Mouse (Mus musculus) brain, embryonic 14.5 days (tissue): Measurements from ENCODE around the gene Zfp697. TPM values are rescaled to one million over a fixed set of nuclear protein-coding genes. Genes with fewer than 3 reads are reported as not detected.
"Not testable (repeated sequence)": the region's sequence is repeated elsewhere in the genome, so short reads cannot be mapped to it uniquely, and the experiment has no call there.

ENCODE experiments used
- DNase-seq: peaks from one replicate; pipeline ENCODE4 v3.0.0-alpha.2; 2011; ENCODE audit warnings: low read depth
- CTCF ChIP-seq: fragments of 200-500 bp; IDR thresholded peaks from 2 replicates; pipeline ENCODE4 v1.5.1; 2012; ENCODE audit warnings: inconsistent platforms, mild to moderate bottlenecking, moderate library complexity, borderline replicate concordance; ENCODE audit not compliant: insufficient read depth, insufficient read length; ENCODE audit errors: extremely low read depth
- POLR2A ChIP-seq: fragments of 200-500 bp; IDR thresholded peaks from 2 replicates; pipeline ENCODE4 v1.6.1; 2012; ENCODE audit warnings: mild to moderate bottlenecking, inconsistent platforms, borderline replicate concordance; ENCODE audit not compliant: poor library complexity, insufficient read depth, insufficient read length, severe bottlenecking; ENCODE audit errors: extremely low read depth
- polyA plus RNA-seq: library from polyadenylated mRNA; depleted of rRNA; stranded (reverse); fragments of >200 nt; gene quantifications from 2 replicates; pipeline ENCODE4 v1.2.3, GENCODE M21; 2012

Gene Zfp697
- polyA plus RNA-seq, 1 experiment, result 27.2 TPM

- no peak for DNase-seq
- no peak for TF ChIP-seq POLR2A
- TF ChIP-seq CTCF, result no peak
These were observed 52.0 kb downstream of the Zfp697 start for GRCm38 (mm10) chr3:98434088-98434816.

GRCm38 (mm10) chr3:98435030-98435429 lies 52.8 kb downstream of the Zfp697 start:
- TF ChIP-seq CTCF, result no peak
- TF ChIP-seq POLR2A, result no peak
- DNase-seq, result no peak

GRCm38 (mm10) chr3:98442245-98442644 lies 60.0 kb downstream of the Zfp697 start:
- not testable (repeated sequence) for DNase-seq

- DNase-seq, result peak; percentile 9
- TF ChIP-seq CTCF, result peak; percentile 5; the same call in 1 of the 2 replicates
These were observed 61.0 kb downstream of the Zfp697 start for GRCm38 (mm10) chr3:98443149-98443779.

DNA sequence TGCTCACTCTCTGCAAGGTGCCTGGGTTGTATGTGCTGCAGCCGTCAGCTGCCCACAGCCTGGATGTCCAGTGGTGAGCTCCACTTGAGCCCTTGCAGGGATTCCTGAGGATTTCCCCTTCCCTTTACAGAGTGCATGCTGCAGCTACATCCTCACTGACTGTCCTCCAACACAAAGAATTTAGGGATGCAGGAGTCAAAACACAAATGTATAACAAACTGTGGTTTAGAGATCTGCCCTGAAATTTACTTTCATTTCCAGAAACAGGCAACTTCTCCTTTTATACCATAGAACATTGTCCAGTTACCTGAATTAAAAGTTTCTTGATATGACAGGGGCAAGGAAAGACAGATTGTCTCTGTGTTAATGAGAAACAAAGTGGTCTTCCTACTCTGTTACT lies 61.7 kb downstream of the Zfp697 start:
- not testable (repeated sequence) for DNase-seq

GRCm38 (mm10) chr3:98453786-98454185 lies 71.5 kb downstream of the Zfp697 start:
- not testable (repeated sequence) for DNase-seq

DNA sequence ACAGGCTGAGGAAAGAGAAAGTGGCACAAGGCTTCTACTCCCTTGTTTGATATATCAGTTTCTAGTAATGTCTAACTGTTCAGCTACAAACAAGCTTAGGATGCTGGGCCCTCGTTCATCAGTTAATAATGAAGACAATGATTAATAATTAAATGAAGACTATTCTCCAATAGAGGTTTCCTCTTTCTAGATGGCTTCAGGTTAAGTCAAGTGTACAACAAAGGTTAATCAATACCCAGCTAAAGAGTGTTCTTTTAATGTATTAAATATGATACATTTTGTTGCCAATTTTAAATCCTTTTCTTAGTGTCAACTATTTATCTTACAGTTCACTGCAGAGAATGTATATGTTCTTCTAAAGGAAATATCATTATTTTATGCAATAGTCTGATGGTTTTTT lies 74.8 kb downstream of the Zfp697 start, which contains the start of gene Gm4450:
TSS of gene Gm4450 (minus strand) at position 101 of the 400 bp plus-strand sequence.
- not testable (repeated sequence) for DNase-seq

DNA sequence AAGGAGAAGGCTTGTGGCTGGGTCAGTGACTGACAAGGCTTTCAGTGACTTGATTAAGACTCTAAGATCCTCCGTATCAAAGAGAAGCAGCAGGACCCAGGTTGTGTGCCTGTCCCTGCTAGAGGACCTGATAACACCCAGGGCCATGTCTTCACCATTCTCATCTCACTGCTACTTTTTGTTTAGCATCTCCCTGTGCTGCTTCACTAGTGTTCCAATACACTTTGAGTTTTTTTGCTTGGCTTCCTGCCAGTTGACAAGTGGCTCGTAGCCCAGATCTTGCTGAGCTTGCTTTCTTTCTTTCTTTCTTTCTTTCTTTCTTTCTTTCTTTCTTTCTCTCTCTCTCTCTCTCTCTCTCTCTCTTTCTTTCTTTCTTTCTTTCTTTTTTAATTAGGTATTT lies 87.1 kb downstream of the Zfp697 start:
- DNase-seq, result not testable (repeated sequence)

DNA sequence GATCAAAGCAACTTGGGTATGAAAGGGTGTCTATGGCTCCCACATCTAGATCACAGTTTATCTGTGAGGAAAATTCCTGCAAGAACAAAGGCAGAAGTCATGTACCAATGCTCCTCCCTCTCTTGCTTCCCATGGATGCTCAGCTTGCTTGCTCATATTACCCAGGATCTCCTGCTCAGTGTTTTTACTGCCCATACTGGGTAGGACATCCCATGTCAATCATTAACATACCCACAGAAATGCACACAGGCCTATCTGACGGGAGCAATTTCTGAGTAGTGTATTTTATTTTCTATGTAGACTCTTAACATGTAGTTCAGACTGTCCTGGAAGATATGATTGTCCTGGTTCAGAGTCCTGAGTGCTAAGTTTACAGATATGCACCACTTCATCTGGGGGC lies 88.8 kb downstream of the Zfp697 start:
- DNase-seq, result not testable (repeated sequence)

DNA sequence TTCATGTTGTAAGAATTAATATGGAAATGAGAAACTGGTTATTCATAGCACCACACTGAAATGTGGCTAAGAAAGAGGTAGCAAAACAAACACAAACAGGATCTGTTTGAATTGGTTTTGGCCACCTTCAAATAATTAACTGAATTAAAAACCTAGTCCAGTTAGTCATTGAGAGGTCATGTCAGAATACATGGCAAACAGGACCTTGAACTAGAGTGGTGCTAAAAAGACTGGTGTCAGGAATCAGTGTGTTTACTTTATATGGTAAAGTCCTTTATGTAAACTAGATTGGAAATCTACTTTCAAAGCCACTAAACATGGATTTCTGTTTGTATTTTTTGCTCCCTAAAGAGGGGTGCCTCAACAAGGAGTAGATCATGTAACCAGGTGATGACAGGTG lies 89.2 kb downstream of the Zfp697 start:
- DNase-seq, result not testable (repeated sequence)

- not testable (repeated sequence) for DNase-seq
These were observed 111.9 kb downstream of the Zfp697 start for GRCm38 (mm10) chr3:98494184-98494583.

DNA sequence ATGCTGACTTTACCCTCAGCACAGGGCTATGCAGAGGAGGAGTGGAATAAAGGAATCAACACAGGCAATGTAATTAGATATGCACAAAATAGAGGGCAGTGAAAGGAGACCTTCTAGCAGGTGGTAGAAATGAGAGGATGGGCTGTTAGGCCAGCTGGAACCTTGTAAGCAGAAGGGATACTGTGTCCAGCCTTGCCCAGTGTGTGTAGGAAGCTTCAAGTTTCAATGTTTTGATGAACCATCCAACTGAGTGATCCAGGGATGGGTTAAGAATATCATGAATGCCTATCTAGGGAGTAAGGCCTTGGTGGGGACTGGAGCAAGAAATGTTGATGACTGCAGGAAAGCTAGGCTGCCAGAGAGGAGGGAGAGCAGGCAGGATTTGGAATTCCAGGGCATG lies 112.8 kb downstream of the Zfp697 start:
- DNase-seq, result not testable (repeated sequence)

DNA sequence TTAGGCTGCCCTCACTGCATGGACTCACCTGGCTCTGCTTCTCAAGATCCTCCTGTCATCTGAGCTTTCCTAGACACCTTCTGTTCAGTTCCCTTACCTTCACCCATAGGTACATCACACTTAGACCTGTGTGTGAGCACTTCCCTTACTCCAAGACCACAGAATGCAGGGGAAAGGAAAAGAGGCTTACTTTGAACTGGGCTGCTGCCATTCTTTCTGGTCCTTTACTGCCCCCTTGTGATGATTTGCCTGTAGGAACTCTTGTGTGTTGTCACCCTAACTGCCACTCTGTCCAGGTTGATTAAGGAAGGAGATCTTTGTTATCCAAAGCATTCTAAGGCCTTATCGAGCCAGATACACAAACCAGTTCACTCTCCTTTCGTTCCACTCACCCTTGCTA lies 114.5 kb downstream of the Zfp697 start:
- DNase-seq, result not testable (repeated sequence)

DNA sequence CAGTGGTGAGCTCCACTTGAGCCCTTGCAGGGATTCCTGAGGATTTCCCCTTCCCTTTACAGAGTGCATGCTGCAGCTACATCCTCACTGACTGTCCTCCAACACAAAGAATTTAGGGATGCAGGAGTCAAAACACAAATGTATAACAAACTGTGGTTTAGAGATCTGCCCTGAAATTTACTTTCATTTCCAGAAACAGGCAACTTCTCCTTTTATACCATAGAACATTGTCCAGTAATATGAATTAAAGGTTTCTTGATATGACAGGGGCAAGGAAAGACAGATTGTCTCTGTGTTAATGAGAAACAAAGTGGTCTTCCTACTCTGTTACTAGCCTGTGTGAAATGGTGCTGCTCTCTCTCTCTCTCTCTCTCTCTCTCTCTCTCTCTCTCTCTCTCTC lies 115.1 kb downstream of the Zfp697 start:
- not testable (repeated sequence) for DNase-seq

GRCm38 (mm10) chr3:98507229-98507628 lies 125.0 kb downstream of the Zfp697 start:
- DNase-seq, result not testable (repeated sequence)

DNA sequence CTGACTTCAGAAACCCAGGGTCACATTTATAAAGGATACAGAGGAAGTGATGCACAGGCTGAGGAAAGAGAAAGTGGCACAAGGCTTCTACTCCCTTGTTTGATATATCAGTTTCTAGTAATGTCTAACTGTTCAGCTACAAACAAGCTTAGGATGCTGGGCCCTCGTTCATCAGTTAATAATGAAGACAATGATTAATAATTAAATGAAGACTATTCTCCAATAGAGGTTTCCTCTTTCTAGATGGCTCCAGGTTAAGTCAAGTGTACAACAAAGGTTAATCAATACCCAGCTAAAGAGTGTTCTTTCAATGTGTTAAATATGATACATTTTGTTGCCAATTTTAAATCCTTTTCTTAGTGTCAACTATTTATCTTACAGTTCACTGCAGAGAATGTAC lies 128.2 kb downstream of the Zfp697 start, which contains the start of gene Hsd3b4:
TSS of gene Hsd3b4 (minus strand) at position 101 of the 400 bp plus-strand sequence.
- DNase-seq, result not testable (repeated sequence)

GRCm38 (mm10) chr3:98522779-98523178 lies 140.5 kb downstream of the Zfp697 start:
- not testable (repeated sequence) for DNase-seq

DNA sequence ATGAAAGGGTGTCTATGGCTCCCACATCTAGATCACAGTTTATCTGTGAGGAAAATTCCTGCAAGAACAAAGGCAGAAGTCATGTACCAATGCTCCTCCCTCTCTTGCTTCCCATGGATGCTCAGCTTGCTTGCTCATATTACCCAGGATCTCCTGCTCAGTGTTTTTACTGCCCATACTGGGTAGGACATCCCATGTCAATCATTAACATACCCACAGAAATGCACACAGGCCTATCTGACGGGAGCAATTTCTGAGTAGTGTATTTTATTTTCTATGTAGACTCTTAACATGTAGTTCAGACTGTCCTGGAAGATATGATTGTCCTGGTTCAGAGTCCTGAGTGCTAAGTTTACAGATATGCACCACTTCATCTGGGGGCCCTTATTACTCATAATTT lies 142.3 kb downstream of the Zfp697 start:
- not testable (repeated sequence) for DNase-seq

DNA sequence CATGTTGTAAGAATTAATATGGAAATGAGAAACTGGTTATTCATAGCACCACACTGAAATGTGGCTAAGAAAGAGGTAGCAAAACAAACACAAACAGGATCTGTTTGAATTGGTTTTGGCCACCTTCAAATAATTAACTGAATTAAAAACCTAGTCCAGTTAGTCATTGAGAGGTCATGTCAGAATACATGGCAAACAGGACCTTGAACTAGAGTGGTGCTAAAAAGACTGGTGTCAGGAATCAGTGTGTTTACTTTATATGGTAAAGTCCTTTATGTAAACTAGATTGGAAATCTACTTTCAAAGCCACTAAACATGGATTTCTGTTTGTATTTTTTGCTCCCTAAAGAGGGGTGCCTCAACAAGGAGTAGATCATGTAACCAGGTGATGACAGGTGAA lies 142.7 kb downstream of the Zfp697 start:
- not testable (repeated sequence) for DNase-seq

DNA sequence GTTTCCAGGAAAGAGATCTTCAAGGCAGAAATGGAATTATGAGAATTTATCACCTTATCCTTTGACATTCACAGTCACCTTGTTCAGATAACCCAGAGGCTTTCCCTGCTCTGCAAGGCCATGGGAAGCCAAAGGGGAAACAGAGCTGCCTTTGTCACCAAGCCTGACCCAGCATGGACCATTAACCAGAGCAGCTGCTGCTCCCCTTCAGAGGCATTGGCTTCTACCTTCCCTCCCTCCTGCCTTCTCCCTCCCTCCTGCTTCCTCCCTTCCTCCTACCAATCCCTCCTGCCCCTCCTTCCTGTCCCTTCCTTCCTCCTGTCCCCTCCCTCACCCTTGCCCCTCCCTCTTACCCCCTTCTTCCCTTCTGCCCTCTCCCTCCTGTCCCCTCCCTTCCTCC lies 165.4 kb downstream of the Zfp697 start:
- not testable (repeated sequence) for DNase-seq

DNA sequence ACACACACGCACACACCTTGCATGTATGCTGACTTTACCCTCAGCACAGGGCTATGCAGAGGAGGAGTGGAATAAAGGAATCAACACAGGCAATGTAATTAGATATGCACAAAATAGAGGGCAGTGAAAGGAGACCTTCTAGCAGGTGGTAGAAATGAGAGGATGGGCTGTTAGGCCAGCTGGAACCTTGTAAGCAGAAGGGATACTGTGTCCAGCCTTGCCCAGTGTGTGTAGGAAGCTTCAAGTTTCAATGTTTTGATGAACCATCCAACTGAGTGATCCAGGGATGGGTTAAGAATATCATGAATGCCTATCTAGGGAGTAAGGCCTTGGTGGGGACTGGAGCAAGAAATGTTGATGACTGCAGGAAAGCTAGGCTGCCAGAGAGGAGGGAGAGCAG lies 166.2 kb downstream of the Zfp697 start:
- DNase-seq, result not testable (repeated sequence)
